Mouse (Mus musculus): ENCODE results near the gene Vps13a.
"Not testable (repeated sequence)": the region's sequence is repeated elsewhere in the genome, so short reads cannot be mapped to it uniquely, and the experiment has no call there.

Gene Vps13a

DNA sequence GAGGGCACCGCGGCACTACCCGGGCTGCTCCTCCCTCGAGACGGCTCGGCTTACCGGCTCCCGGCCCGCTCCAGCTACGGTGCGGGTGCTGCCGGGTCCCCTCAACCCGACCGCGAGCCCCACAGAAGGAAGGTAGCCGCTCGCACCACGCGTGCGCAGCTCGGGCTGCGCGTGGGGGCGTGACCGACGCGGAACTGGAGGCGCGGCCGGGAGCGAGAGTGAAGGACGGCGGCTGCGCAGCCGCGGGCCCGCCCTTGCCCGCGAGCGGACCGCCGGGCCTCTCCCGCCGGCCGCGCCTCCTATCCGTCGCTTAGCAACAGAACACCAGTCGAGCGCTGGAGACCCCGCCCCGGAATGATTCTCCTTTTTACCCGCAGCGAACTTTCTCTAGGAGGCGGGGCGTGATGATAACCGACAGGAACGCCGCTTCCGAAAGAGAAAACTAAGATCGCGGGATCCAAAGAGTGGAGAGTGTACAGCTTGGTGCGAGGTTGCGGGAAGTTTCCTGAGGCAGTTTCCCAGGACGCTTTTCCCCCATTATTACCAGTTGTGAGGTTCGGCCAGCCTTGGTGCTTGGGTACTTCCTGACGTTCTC is at the start of gene Vps13a:
Gene Vps13a (minus strand): TSS at position 144 of the 595 bp plus-strand sequence.
- DNase-seq (ENCODE audit: low spot score): peak; percentile 96

DNA sequence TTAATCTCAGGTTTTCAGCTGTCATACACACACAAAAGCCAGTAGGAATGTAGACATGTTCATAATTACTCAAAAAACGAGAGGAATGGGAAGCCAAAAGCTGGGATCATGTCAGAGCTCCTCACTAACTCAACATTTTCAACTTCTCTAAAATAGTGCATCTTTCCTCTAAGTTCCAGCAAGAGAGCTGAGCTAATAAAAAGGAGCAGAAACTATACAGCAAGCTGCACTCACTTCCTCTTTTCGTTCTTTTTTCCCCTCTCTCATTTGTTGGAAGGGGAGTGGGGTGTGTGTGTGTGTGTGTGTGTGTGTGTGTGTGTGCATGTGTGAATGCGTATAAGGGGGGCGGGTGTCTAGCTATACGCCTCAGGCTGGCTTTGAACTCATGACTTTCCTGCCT is 46.9 kb upstream of the Vps13a start:
- no peak for DNase-seq (ENCODE audit: low spot score)

DNA sequence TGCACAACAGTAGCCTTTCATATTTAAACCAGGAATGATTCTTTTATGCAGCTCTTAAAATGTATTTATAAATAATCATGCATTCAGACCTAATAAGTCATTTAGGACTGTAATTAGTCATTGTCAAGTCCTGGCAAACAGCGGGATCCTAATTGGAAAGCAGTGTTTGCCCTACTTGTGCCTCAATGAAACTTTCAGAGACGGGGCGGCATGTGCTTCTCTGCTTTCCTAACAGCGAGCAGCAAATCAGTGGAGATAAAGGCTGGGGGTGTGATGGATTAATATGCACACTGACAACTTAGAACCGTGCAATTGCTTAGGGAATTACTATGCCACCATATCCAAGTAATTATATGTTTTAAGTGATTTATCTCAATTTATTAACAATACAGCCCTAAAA is 44.5 kb upstream of the Vps13a start:
- no peak for DNase-seq (ENCODE audit: low spot score)

DNA sequence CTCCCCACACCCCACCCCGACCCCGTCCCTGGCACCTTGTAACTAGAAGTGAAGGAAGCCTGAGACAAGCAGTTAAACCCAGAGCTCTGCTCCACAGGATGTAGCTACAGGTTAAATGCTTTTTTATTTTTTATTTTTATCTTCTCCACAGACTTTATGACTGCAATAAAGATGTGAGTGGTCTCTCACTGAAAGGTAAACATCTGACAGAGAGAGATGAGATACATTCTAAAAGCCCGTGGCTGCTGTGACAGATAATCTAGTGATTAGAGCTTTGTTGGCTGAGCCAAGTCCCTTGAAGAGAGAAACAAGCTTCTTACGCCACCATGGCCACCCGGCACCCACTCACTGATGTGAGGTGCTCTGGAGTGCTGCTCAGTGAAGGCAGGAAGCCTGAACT is 34.1 kb upstream of the Vps13a start:
- DNase-seq (ENCODE audit: low spot score): no peak

DNA sequence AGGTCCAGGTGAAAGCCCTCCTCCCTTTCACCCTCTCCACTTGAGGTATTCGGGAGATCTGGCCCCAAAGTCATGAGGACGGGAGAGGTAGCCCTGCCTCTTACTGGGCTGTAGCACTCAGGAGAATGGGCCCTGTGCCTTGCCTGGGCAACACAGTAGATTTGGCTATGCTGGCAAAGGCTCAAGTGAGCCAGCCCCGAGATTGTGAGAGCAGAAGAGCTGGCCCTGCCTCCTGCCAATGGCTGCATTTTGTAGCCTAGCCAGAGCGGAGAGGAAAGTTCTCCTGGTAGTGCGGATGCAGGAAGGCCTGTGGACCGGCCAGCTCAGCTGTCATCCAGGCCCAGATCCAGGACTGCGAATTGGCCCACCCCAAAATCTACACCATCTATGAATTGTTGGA is 32.6 kb upstream of the Vps13a start:
- no peak for DNase-seq (ENCODE audit: low spot score)

DNA sequence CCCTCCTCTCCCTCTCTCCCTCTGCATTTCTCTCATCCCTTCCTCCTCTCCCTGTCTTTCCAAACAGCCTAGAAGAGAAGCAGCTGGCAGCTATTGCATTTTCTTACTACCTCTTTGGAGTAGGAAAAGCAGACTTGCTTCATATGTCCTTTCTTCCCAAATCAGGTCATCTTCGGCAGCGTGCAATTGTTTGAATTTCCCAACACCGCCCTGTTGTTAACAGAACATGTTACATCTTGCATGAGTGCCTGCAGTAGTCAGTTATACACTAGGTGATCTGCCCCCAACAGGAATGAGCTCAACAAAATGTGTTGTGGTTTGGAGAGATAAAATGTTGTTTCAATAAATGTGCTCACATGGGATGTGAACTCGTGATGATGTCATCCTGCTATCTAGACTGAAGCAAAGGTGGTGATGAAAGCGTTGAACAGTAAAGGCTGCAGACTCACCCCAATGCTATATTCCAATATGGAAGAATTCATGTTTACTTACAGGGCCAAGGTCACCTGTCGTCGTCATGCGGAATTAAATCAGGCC is 31.4 kb upstream of the Vps13a start:
- DNase-seq (ENCODE audit: low spot score): no peak

DNA sequence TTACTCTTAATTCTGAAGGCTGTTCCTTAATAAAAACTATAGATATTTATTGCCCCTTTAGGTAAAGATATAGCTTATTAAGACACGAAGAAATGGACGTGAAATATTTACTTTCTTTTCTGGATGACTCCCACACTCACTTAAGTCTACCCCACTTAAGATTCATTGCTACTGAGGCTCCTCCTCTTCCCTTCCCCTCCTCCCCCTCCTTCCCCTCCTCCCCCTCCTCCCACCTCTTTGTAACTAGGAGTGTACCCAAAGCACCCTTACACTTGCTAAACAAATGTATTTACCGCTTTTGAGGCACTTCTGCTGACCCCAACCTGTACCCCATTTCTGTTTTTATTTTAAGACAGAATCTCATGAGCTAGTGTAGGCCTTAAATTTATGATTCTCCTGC is 24.4 kb upstream of the Vps13a start:
- no peak for DNase-seq (ENCODE audit: low spot score)

DNA sequence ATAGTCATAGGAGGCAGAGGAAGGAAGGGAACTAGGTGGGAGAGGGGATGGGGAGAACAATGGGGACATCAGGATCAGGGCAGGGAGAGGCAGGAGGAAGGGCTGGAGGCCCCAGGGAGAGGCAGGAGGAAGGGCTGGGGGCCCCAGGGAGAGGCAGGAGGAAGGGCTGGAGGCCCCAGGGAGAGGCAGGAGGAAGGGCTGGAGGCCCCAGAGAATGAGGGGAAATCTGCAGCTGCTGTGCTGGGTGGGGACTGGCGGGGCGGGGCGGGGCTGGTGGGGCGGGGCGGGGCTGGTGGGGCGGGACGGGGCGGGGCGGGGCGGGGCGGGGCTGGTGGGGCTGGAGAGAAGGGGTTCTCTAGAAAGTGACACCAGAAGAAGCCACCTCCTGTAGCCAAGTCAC is 23.8 kb upstream of the Vps13a start:
- DNase-seq (ENCODE audit: low spot score): no peak

DNA sequence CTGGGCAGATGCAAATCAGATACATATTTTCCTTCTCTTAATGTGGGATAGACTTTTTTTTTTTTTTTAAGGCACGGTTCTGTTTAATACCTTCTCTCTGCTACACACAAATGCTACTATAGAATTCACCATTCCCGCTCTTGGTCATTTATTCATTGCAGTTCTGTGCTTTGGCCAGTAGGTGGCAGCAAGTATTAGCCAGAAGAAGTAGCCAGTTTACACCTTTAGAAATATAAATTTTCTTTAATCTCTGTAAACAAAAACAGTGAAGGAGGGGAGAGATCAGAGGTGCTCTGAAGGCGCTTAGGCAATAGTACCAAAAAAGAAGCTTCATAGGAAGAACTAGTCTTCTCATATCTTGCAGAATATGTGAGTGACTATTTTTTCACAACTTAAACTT is 22.0 kb upstream of the Vps13a start:
- DNase-seq (ENCODE audit: low spot score): peak; percentile 43

DNA sequence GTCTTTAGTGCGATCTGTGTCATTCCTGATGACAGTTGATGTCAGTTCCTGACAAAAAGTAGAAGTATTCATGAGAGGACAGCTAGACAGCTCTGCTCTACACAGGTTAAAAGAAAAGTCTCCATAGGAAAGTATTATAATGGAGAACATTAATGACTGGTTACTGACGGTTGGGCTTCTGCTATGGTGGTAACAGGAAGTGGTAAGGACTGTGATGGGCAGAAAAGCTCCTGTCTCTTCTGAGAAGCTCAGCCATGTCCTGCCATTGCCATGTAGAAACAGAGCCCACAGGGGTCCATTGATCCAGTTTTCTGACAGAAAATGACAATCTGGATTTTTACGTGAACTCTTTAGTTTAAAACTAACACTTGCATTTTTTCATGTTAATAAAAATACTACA is 21.4 kb upstream of the Vps13a start:
- no peak for DNase-seq (ENCODE audit: low spot score)

DNA sequence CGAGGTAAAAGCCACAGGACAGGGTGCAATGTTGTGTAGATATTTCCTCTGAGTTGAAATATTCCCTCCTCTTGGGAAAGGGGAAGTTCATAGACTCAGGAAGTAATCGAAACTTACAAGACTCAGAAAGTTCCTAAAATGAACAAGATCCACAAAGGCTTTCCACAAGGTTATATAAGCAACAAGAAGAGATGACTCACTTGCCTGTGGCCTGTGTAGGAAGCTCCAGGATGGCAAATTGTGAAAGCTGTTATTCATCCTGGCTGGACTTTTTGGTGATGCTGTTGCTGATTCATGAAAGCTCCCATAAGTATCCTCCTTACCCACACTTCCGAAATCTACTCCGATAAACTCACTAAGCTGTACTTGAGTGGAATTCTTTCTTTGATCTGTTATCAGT is 17.2 kb upstream of the Vps13a start:
- no peak for DNase-seq (ENCODE audit: low spot score)

DNA sequence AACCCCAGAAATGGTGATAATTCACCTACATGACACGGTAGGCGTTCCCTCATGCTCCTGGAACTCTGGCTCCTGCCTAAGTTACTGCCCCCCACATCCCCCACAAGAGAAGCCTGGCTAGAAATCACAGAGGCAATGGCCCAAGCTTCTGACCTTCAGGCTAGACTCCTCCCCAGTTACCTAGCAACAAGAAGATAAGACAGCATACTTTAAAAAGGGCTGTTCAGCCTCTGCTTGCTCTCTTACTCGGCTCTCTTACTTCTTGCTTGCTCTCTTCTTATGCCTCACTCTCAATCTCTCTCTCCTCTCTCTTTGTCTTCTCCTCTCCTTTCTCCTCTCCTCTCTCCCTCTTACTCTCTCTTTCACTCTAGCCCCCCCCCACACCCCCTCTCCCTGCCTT is 13.8 kb upstream of the Vps13a start:
- DNase-seq (ENCODE audit: low spot score): not testable (repeated sequence)

DNA sequence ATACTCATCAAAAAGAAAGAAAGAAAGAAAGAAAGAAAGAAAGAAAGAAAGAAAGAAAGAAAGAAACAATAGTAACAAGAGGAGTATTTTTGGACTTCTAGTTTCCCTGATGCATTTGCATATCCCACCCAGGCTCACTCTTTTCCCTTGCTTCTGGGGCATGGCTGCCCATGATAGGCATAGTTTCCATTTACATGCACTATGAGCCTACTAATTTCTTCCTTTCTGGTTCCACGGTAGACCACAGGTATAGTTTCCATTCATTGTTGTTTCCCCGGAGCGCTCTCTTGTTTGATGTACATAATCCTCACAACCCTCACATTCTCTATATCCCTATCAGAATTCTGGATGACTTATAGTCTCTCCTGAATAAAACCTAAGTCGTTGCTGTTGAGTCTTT is 9.2 kb upstream of the Vps13a start:
- DNase-seq (ENCODE audit: low spot score): no peak

DNA sequence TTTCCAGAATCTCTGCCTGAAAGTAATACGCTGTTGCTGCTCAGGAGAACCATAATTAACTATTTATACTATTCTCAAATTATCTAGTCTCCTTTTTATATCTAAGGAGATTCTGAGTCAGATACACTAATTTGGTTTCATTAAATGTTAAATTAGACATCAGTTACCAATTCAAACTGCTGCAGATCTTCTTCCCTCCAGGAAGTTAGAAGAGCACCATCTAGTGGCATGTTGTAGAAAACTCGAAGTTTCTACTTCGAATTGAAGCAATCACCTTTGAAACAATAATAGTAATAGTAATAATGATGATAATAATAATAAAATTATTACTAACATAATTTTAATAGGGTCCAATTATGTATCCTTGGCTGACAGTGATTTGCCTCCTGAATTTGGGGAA is 4.1 kb upstream of the Vps13a start:
- DNase-seq (ENCODE audit: low spot score): peak; percentile 24

DNA sequence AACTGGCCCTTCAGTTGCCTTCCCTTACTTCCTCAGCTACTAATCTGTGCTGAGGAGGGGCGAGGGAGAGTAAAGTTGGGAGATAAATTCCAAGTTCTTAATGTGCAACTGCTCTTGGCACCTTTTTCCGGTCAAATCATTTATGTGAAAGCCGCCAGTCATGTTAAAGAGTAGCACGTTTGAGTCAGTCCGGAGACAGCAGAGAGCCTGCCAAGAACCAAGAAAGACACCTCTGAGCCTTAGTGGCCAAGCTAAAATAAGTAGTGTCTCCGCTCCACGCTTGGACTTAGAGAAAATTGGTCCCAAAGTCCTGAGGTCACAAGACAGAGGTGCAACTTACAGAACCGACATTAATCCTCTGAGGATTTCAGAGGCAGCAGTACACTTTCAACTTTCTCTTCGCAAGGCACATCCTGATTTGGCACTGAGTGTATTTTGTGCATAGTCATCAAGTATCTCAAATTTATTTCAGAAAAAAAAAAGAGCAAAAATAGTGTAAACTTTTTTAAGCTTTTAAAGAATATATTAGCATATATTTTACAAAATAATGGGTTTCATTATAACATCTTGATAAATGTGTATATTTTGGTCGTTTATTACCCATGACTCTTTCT is 780 bp upstream of the Vps13a start:
- DNase-seq (ENCODE audit: low spot score): peak; percentile 10

DNA sequence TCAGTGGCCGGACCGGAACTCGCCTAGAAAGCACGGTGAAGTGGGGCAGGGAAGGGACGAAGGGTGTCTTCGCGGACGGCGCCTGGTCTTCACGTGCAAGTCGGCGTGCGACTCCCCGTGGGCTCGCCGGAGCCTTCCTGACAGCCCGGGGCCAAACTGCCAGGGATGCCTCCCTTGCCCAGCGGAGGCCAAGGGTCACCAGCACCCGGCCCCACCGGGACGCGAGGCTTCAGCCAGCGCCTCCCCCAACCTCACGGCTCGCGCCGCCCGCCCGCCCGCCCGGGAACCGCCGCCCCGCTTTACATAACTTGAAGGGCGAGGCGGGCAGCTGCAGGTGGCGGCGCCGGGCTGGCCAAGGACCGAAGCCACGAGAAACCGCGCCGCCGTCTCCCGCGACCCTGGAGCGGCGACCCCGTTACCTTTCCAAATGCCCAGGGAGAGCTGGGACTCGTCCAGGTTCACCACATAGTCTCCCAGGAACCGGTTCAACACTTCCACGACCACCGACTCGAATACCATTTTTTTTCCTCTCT is 416 bp downstream of the Vps13a start:
- no peak for DNase-seq (ENCODE audit: low spot score)

DNA sequence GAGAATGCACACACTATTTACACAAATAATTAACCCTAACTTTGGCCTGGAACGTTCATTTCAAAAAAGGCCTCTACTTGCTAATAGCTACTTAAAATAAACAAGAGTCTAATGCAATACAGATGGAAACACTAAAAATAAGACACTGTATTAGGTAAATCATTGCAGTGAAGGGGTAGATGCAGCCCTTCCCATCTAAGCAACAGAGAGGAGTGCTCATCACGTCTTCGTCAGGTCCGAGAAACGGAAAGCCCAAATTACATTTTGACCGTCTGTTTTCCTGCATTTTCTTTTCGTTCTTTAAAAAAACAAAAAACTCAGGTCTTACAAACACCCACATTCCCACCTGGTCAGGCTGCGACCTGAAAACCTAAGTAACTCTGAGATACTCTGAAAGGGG is 947 bp downstream of the Vps13a start:
- no peak for DNase-seq (ENCODE audit: low spot score)

DNA sequence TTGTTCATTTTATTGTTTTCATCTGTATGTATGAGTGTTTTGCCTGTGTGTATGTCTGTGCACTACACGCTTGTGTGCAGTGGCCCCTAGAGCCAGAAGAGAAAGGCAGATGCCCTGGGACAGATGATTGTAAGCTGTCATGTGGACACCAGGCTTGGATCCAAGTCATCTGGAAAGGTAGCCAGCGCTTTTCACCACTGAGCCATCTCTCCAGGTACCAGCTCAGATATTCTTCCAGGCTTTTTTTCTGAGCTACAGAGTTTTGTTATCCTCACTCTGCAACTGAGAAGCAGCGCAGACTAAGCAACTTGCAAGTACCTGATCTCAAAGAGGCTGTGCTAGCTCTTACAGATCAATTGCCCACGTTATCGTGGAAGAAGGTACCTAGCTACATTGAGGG is 1.5 kb downstream of the Vps13a start:
- no peak for DNase-seq (ENCODE audit: low spot score)

DNA sequence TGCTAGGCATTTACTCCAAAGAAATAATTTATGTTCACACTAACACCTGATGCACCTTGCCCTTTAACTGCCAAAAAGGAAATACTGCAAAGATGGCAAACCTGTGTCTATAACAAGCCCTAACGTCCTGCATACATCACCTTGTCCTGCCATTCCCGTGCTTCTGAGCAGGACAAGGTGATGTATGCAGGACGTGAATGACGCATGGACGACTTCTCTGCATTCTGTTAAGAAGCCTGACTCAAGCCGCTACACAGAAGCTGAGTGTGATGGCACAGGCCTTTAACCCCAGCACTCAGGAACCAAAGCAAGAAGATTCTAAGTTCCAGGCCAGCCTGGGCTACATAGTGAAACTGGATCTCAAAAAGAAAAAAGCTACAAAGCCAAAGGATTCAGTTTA is 2.2 kb downstream of the Vps13a start:
- DNase-seq (ENCODE audit: low spot score): no peak

DNA sequence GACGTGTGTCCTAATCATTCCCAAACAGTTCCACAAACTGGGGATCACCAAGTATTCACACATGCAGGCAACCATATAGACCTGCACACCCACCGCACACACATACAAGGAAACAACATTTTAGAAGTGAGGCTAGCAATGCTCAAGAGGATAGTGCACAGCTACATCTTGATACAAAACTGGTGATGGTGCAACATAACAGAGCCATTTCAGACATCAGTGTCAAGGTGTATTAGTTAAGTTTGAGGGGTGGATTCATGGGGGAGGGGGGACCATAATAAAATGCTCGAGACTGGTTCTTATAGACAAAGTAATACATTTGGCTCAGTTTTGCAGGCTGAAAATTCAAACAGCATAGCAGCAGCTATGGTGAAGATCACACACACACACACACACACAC is 2.8 kb downstream of the Vps13a start:
- DNase-seq (ENCODE audit: low spot score): no peak

DNA sequence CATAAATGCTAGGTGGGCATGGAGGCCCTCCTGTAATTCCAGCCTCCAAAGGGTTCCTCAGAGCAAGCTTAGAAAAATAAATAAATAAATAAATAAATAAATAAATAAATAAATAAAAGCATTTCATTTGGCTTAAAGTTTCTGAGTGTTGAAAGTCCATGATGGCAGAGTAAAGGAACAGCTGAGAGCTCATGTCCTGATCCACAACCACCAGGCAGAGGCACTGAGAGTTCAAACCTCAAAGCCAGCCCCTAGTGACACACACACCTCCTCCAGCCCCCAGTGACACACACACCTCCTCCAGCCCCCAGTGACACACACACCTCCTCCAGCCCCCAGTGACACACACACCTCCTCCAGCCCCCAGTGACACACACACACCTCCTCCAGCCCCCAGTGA is 3.3 kb downstream of the Vps13a start:
- not testable (repeated sequence) for DNase-seq (ENCODE audit: low spot score)

DNA sequence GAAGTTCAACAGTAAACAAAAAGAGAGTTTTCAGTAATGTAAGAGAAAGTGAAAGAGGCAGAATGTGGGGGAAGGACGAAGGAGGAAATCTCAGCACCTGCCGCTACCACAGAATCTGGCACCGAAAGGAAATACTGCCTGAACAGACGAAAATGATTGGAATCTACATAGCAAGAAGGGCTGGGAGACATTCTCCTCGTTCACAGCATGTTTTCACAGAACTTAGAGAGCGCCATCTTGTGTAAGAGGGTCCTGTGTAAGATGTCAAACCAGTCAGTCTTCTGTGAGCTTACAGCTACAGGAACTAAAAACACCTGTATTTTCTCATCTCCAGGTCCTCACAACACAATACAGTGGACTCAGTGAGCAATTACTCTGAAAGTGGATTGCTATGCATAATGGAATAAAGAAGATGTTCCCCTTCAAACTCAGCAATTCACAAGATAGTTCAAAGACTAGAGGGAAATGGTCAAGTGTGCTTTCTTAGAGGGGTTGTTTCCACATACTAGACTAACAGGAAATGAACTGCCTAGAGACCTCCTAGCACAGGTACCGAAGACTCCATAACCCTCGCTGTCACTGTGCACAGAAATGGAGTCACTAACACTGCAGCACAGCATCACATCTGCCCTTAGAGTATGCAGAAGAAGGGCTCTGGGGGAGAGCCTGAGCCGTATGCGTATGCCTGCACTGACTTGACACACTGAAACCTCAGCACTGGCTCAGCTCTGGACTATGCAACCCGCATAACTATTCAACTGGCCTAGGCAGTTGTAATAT is 7.3 kb downstream of the Vps13a start:
- DNase-seq (ENCODE audit: low spot score): peak; percentile 46

DNA sequence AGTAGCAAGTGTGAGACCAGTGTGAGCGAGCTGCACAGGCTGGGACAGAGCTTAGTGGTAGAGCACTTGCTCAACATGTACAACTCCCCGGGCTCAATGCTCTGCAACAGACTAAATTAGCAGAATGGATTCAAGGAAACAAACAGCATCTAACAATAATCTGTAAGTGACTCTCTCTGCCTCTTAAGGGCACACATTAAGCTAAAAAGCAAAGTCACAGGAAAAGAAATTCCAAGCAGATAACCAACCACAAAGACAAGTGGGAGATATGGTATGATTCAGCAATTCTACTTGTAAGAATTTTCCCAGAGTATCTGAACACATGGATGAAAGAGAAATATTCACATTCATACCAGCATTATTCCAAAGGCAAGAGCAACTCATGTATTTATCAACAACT is 13.3 kb downstream of the Vps13a start:
- no peak for DNase-seq (ENCODE audit: low spot score)

Data from T-cell, adult 2 months (primary cell).